Mouse (Mus musculus) liver, adult 2 months (tissue): ENCODE data around the gene Cdc42ep2. TPM values are rescaled to one million over a fixed set of nuclear protein-coding genes. Genes with fewer than 3 reads are reported as not detected.

Experiments
- DNase-seq: peaks from one replicate; pipeline ENCODE4 v3.0.0-alpha.2; 2011; ENCODE audit warnings: low read depth, low spot score; ENCODE audit errors: extremely low read depth
- H3K27ac ChIP-seq: fragments of 200-500 bp; replicated peaks from 2 replicates; pipeline ENCODE4 v1.5.1; 2012; ENCODE audit warnings: low read depth, mild to moderate bottlenecking, control low read depth, inconsistent platforms, low read length; ENCODE audit not compliant: insufficient read depth
- H3K27me3 ChIP-seq: fragments of 200-500 bp; 2 replicates; pipeline ENCODE4 v1.6.1; 2012; ENCODE audit warnings: mild to moderate bottlenecking, moderate library complexity, low read length, inconsistent platforms; ENCODE audit not compliant: control insufficient read depth, insufficient read depth
- H3K36me3 ChIP-seq: fragments of 200-500 bp; 2 replicates; pipeline ENCODE4 v1.6.1; 2012; ENCODE audit warnings: low read length, inconsistent platforms; ENCODE audit not compliant: control insufficient read depth, insufficient read depth
- H3K4me1 ChIP-seq: fragments of 200-500 bp; 2 replicates; pipeline ENCODE4 v1.6.1; 2011; ENCODE audit warnings: low read length; ENCODE audit not compliant: control insufficient read depth, insufficient read depth
- H3K4me3 ChIP-seq: fragments of 200-500 bp; 2 replicates; pipeline ENCODE4 v1.5.1; 2011; ENCODE audit warnings: low read depth, mild to moderate bottlenecking, control low read depth, low read length, moderate library complexity; ENCODE audit not compliant: insufficient read depth
- H3K79me2 ChIP-seq: fragments of 200-500 bp; 2 replicates; pipeline ENCODE4 v1.6.1; 2012; ENCODE audit warnings: inconsistent platforms, mild to moderate bottlenecking, low read length, moderate library complexity; ENCODE audit not compliant: control insufficient read depth, insufficient read depth
- H3K9ac ChIP-seq: fragments of 200-500 bp; 2 replicates; pipeline ENCODE4 v1.6.1; 2012; ENCODE audit warnings: low read depth, mild to moderate bottlenecking, control low read depth, inconsistent platforms, low read length
- CTCF ChIP-seq: fragments of 200-500 bp; IDR thresholded peaks from 2 replicates; pipeline ENCODE4 v1.5.1; 2011; ENCODE audit warnings: low read depth, low read length, control low read depth
- POLR2A ChIP-seq: fragments of 200-500 bp; IDR thresholded peaks from 2 replicates; pipeline ENCODE4 v1.6.1; 2011; ENCODE audit warnings: low read length, control low read depth; ENCODE audit not compliant: insufficient read depth; ENCODE audit errors: extremely low read depth
- WGBS: fragments of 180-500 bp; shearing (Covaris S2); methylation state at CpG from one replicate; pipeline ENCODE4 v1.1.7; 2018; 5-methylcytosine and 5-hydroxymethylcytosine counted together
- polyA plus RNA-seq: library from polyadenylated mRNA; depleted of rRNA; stranded (reverse); fragments of >200 nt; gene quantifications from 2 replicates; pipeline ENCODE4 v1.2.3, GENCODE M21; 2012
- total RNA-seq: library from RNA; depleted of rRNA; stranded (reverse); fragments of >200 nt; gene quantifications from 2 replicates; pipeline ENCODE4 v1.2.3, GENCODE M21; 2014

Cdc42ep2 gene
- total and polyA plus RNA-seq, 2 experiments = 1.7 to 2.4 TPM

- Histone ChIP-seq H3K9ac (no peak overlapping the region), H3K27ac (0 out of 2 replicates have a peak overlapping the region, but pooled peaks have one; percentile 20), H3K4me3 (no peak overlapping the region), H3K4me1 (peaks cover 3% of the 10 kb centered on the region; the same call in 1 of the 2 replicates), H3K79me2 (no peaks in the 10 kb centered on the region), H3K27me3 (no peaks in the 10 kb centered on the region), H3K36me3 (no peaks in the 10 kb centered on the region)
- TF ChIP-seq CTCF (no peak), POLR2A (no peak)
- WGBS = 83% methylated on average over 10 of the region's 10 CpGs
- no peak for DNase-seq
Measured at GRCm38 (mm10) chr19:5940656-5941055, 16.0 kb upstream of the Cdc42ep2 start.

GRCm38 (mm10) chr19:5940173-5940572, 15.6 kb upstream of the Cdc42ep2 start:
- no peaks in the 10 kb centered on the region for H3K36me3 ChIP-seq
- TF ChIP-seq POLR2A = no peak
- no peak for TF ChIP-seq CTCF
- no peak for DNase-seq
- H3K27me3 ChIP-seq = no peaks in the 10 kb centered on the region
- H3K4me3 ChIP-seq = no peak overlapping the region
- H3K4me1 ChIP-seq = peaks cover 6% of the 10 kb centered on the region; the same call in 1 of the 2 replicates
- H3K27ac ChIP-seq = no peak overlapping the region
- 81% methylated on average over 4 of the region's 4 CpGs for WGBS
- H3K9ac ChIP-seq = no peak overlapping the region
- H3K79me2 ChIP-seq = no peaks in the 10 kb centered on the region

GRCm38 (mm10) chr19:5939715-5940114, 15.1 kb upstream of the Cdc42ep2 start:
- no peak for DNase-seq
- Histone ChIP-seq H3K4me1 (peaks cover 6% of the 10 kb centered on the region; the same call in 1 of the 2 replicates), H3K79me2 (no peaks in the 10 kb centered on the region), H3K4me3 (no peak overlapping the region), H3K9ac (no peak overlapping the region), H3K27ac (no peak overlapping the region), H3K27me3 (no peaks in the 10 kb centered on the region), H3K36me3 (no peaks in the 10 kb centered on the region)
- TF ChIP-seq CTCF (no peak), POLR2A (no peak)
- 87% methylated on average over 5 of the region's 5 CpGs for whole genome bisulfite sequencing

GRCm38 (mm10) chr19:5938516-5938915, 13.9 kb upstream of the Cdc42ep2 start:
- WGBS = 95% methylated on average over 6 of the region's 6 CpGs
- Histone ChIP-seq H3K4me3 (no peak overlapping the region), H3K27ac (no peak overlapping the region), H3K79me2 (no peaks in the 10 kb centered on the region), H3K9ac (no peak overlapping the region), H3K4me1 (peaks cover 6% of the 10 kb centered on the region; the same call in 1 of the 2 replicates), H3K36me3 (no peaks in the 10 kb centered on the region), H3K27me3 (no peaks in the 10 kb centered on the region)
- DNase-seq = no peak
- TF ChIP-seq CTCF (no peak), POLR2A (no peak)

- no peaks in the 10 kb centered on the region for H3K79me2 ChIP-seq
- no peak overlapping the region for H3K9ac ChIP-seq
- H3K27me3 ChIP-seq = no peaks in the 10 kb centered on the region
- H3K4me3 ChIP-seq = no peak overlapping the region
- 43% methylated on average over 14 of the region's 14 CpGs for WGBS
- TF ChIP-seq POLR2A (no peak), CTCF (no peak)
- DNase-seq = no peak
- peaks cover 6% of the 10 kb centered on the region; the same call in 1 of the 2 replicates for H3K4me1 ChIP-seq
- H3K27ac ChIP-seq = 0 out of 2 replicates have a peak overlapping the region, but pooled peaks have one; percentile 22
- no peaks in the 10 kb centered on the region for H3K36me3 ChIP-seq
Measured at GRCm38 (mm10) chr19:5937836-5938406, 13.3 kb upstream of the Cdc42ep2 start.

- TF ChIP-seq CTCF (no peak), POLR2A (no peak)
- Histone ChIP-seq H3K36me3 (no peaks in the 10 kb centered on the region), H3K27ac (peak overlapping the region; percentile 11; the same call in 1 of the 2 replicates), H3K4me3 (no peak overlapping the region), H3K9ac (no peak overlapping the region), H3K4me1 (peaks cover 6% of the 10 kb centered on the region; the same call in 1 of the 2 replicates), H3K27me3 (no peaks in the 10 kb centered on the region), H3K79me2 (no peaks in the 10 kb centered on the region)
- WGBS = 69% methylated on average over 21 of the region's 21 CpGs
- DNase-seq = no peak
Measured at GRCm38 (mm10) chr19:5937095-5937835, 12.6 kb upstream of the Cdc42ep2 start.
